Mouse (Mus musculus) gastrocnemius, adult 8-10 months (tissue): ENCODE results near the gene Tmod4. TPM values are rescaled to one million over a fixed set of nuclear protein-coding genes. Genes with fewer than 3 reads are reported as not detected.
"Not testable (repeated sequence)": the region's sequence is repeated elsewhere in the genome, so short reads cannot be mapped to it uniquely, and the experiment has no call there.

Source experiments
- DNase-seq, 2 experiments: peaks; one replicate each; pipeline ENCODE4 v3.0.0; 2022; ENCODE audit warnings: low spot score in 2 of 2
- total RNA-seq, 4 experiments: library from RNA; stranded (reverse); gene quantifications; 2 replicates each; pipeline ENCODE4 v1.2.4; 2022

Tmod4 gene
- total RNA-seq: 100 to 1,000 TPM; 688 to 884 (median 752) TPM

- DNase-seq: peak; percentile 73 to 75
Measured at GRCm38 (mm10) chr3:95124246-95124645, at the start of gene Tmod4. TSS of gene Tmod4 (plus strand) at chr3:95124476.

- no peak for DNase-seq
Measured at GRCm38 (mm10) chr3:95088071-95088470, 36.2 kb upstream of the Tmod4 start.

GRCm38 (mm10) chr3:95100854-95101253 is 23.4 kb upstream of the Tmod4 start:
- DNase-seq: no peak

GRCm38 (mm10) chr3:95105121-95105520 is 19.2 kb upstream of the Tmod4 start:
- no peak for DNase-seq

- DNase-seq: no peak
Measured at GRCm38 (mm10) chr3:95105586-95106337, 18.5 kb upstream of the Tmod4 start.

GRCm38 (mm10) chr3:95106338-95107117 is 17.7 kb upstream of the Tmod4 start, which contains the start of gene Pip5k1a:
TSS of gene Pip5k1a (minus strand) at chr3:95106930.
- peak; percentile 92 to 96 for DNase-seq

- DNase-seq: not testable (repeated sequence)
Measured at GRCm38 (mm10) chr3:95107308-95107707, 17.0 kb upstream of the Tmod4 start.

GRCm38 (mm10) chr3:95107898-95108297 is 16.4 kb upstream of the Tmod4 start:
- no peak for DNase-seq

GRCm38 (mm10) chr3:95110911-95111726 is 13.2 kb upstream of the Tmod4 start, which contains the start of gene Vps72:
TSS of gene Vps72 (plus strand) at chr3:95111022.
- DNase-seq: peak; percentile 79 to 81

- DNase-seq: no peak
Measured at GRCm38 (mm10) chr3:95112760-95113159, 11.5 kb upstream of the Tmod4 start.

- DNase-seq: no peak
Measured at GRCm38 (mm10) chr3:95117751-95118150, 6.5 kb upstream of the Tmod4 start.

GRCm38 (mm10) chr3:95121580-95121979 is 2.7 kb upstream of the Tmod4 start:
- DNase-seq: no peak

GRCm38 (mm10) chr3:95124972-95125371 is 696 bp downstream of the Tmod4 start:
- DNase-seq: peak; percentile 79 to 82

- peak; percentile 69 to 81 for DNase-seq
Measured at GRCm38 (mm10) chr3:95129226-95129651, 5.0 kb downstream of the Tmod4 start.

- peak in 1 of 2 experiments; percentile 62 for DNase-seq
Measured at GRCm38 (mm10) chr3:95130081-95130480, 5.8 kb downstream of the Tmod4 start.

- not testable (repeated sequence) for DNase-seq
Measured at GRCm38 (mm10) chr3:95132389-95132788, 8.1 kb downstream of the Tmod4 start.

GRCm38 (mm10) chr3:95133176-95133575 is 8.9 kb downstream of the Tmod4 start:
- no peak for DNase-seq

GRCm38 (mm10) chr3:95133680-95134101 is 9.4 kb downstream of the Tmod4 start, which contains the start of the genes Scnm1 and Lysmd1:
TSS of gene Scnm1 (minus strand) at chr3:95134011.
TSS of gene Lysmd1 (plus strand) at chr3:95134088.
- peak; percentile 87 to 88 for DNase-seq

- not testable (repeated sequence) for DNase-seq
Measured at GRCm38 (mm10) chr3:95134133-95134532, 9.9 kb downstream of the Tmod4 start.

- DNase-seq: peak in 1 of 2 experiments; percentile 61
Measured at GRCm38 (mm10) chr3:95135023-95135422, 10.7 kb downstream of the Tmod4 start.

- DNase-seq: no peak
Measured at GRCm38 (mm10) chr3:95135433-95136052, 11.3 kb downstream of the Tmod4 start.
